Mouse (Mus musculus) erythroblast, embryonic 14.5 days (primary cell): ENCODE measurements around the gene Rasal3.

Experiments
- GATA1 ChIP-seq: IDR thresholded peaks from 2 replicates; pipeline ENCODE4 v1.6.1; 2012; ENCODE audit warnings: low read length, inconsistent platforms, mixed read lengths
- TAL1 ChIP-seq: IDR thresholded peaks from 3 replicates; pipeline ENCODE4 v1.6.1; 2012; ENCODE audit warnings: low read length, inconsistent platforms, mixed read lengths

DNA sequence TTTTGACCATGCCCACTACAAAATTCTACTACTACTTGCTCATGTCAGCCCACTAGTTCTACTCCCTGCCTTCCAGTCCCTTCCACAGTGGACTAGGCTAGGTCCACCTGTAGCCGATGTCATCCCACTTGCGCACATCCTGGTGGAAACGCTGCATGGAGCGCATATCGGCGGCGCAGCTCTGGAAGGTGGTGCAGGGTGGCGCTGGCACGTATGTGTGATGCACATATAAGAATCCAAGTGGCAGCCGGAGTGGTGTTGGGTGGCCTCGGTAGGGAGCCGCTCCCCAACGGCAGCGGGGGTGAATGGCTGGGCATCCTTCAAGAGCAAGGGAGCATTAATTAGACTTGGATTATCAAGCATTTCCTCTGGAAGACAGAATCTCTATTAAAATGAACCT lies 13.4 kb upstream of the Rasal3 start:
- TF ChIP-seq GATA1 (no peak), TAL1 (no peak)
